Mouse (Mus musculus) hindbrain, embryonic 10.5 days (tissue): ENCODE measurements around the gene Cntn5. TPM values are rescaled to one million over a fixed set of nuclear protein-coding genes. Genes with fewer than 3 reads are reported as not detected.

Experiments
- DNase-seq: peaks from one replicate; pipeline ENCODE4 v3.0.0-alpha.2; 2017; ENCODE audit warnings: low spot score
- H3K27ac ChIP-seq: fragments of 300-500 bp; sonication (generic); 2 replicates; pipeline ENCODE4 v1.5.1; 2016; ENCODE audit warnings: mild to moderate bottlenecking, moderate library complexity
- H3K27me3 ChIP-seq: fragments of 300-500 bp; sonication (generic); 2 replicates; pipeline ENCODE4 v1.6.1; 2016; ENCODE audit warnings: mild to moderate bottlenecking; ENCODE audit not compliant: poor library complexity, insufficient read depth, severe bottlenecking
- H3K36me3 ChIP-seq: fragments of 300-500 bp; sonication (generic); 2 replicates; pipeline ENCODE4 v1.6.1; 2016; ENCODE audit warnings: mild to moderate bottlenecking, moderate library complexity
- H3K4me1 ChIP-seq: fragments of 300-500 bp; sonication (generic); replicated peaks from 2 replicates; pipeline ENCODE4 v1.6.1; 2016; ENCODE audit warnings: mild to moderate bottlenecking
- H3K4me3 ChIP-seq: fragments of 300-500 bp; sonication (generic); 2 replicates; pipeline ENCODE4 v1.5.1; 2016; ENCODE audit warnings: mild to moderate bottlenecking, moderate library complexity
- H3K9me3 ChIP-seq: fragments of 300-500 bp; sonication (generic); 2 replicates; pipeline ENCODE4 v1.6.1; 2016; ENCODE audit warnings: mild to moderate bottlenecking, moderate library complexity
- WGBS: fragments of 180-500 bp; shearing (Covaris S2); methylation state at CpG from one replicate; pipeline ENCODE4 v1.1.7; 2016; 5-methylcytosine and 5-hydroxymethylcytosine counted together
- polyA plus RNA-seq: library from polyadenylated mRNA; unstranded; fragments of >200 nt; fragmentation: Nextera tagmentation; extraction: Ambion mirVana; gene quantifications from 2 replicates; pipeline ENCODE4 v1.2.1, GENCODE M21; 2016

Cntn5 gene
- polyA plus RNA-seq, 1 experiment from 2014 or later = 2.4 TPM

GRCm38 (mm10) chr9:9646276-9646675 lies 1258.3 kb downstream of the Cntn5 start:
- H3K4me1 ChIP-seq = no peaks in the 10 kb centered on the region
- no peaks in the 10 kb centered on the region for H3K9me3 ChIP-seq
- H3K27me3 ChIP-seq = no peaks in the 10 kb centered on the region
- no peak overlapping the region for H3K4me3 ChIP-seq
- no peak overlapping the region for H3K27ac ChIP-seq
- DNase-seq = no peak
- H3K36me3 ChIP-seq = no peaks in the 10 kb centered on the region
- WGBS = 89% methylated on average over 1 of the region's 1 CpGs
